ENCODE assay signal across 9 mouse cellular contexts in the genomic region with DNA sequence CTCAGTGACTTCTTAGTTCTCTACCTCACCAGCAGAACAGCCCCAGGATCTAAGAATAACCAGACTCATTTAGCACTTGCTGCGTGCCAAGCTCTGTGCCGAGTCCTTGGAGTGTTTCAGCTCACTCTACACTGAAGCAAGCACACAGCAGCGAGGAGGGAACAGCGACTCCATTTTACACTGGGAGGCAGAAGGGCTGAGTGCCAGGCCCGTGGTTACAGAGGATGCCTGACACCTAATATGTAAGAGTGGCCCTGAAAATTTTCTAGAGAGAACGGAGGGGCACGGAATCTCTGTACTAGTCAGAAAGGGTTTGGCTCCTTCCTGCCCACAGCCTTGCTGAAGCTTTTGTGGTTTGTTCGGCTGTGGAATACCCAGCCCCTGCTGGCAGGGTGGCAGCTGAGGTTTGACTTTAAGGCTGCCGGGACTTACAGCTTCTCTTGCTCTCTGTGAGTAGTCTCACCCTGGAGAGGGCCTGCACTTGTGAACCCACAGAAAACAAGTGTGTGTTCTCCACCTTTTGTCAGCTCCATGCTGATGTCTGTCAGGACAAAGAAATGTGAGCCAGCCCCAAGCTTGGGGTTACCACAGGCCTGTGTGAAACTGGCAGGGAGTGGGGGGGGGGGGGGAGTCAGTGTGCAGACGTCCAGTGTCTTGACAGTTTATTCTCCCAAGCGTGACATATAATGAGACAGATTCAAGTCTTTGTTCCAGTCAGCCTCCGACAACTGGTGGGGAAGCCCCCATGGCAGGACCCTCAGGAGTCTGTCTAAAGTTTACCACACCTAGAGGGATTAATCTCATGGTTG. TPM values are rescaled to one million over a fixed set of nuclear protein-coding genes. Genes with fewer than 3 reads are reported as not detected.
DNase-seq lines count a peak whose midpoint lies in the region; ATAC-seq lines count a peak whose summit lies in the region.
"Had no signal": no experiment of that assay in that cellular context is flagged by ENCODE, and none has a peak within 500 bp of the region (broad histone marks: within the 10 kb centered on the region; RNA-seq: fewer than 3 reads in every experiment).

No protein-coding gene starts in this region.

- H3K9ac ChIP-seq in heart, embryonic 12.5 days = peak overlapping the region; percentile 64
- peak overlapping the region; percentile 41; the same call in 1 of the 2 replicates for H3K9ac ChIP-seq in midbrain, embryonic 13.5 days (replicated peaks)

- no peaks in the 10 kb centered on the region for H3K9me3 ChIP-seq in heart, embryonic 12.5 days (replicated peaks)
- H3K9me3 ChIP-seq in midbrain, embryonic 13.5 days = no peaks in the 10 kb centered on the region
- H3K9me3 ChIP-seq: G1E had no signal

- no peaks in the 10 kb centered on the region for H3K36me3 ChIP-seq in heart, embryonic 12.5 days
- no peaks in the 10 kb centered on the region for H3K36me3 ChIP-seq in midbrain, embryonic 13.5 days
- H3K36me3 ChIP-seq: G1E had no signal

- H3K27ac ChIP-seq in heart, embryonic 12.5 days (ENCODE audit: poor library complexity, severe bottlenecking) = peak overlapping the region; percentile 86
- H3K27ac ChIP-seq in midbrain, embryonic 13.5 days = peak overlapping the region; percentile 90

- H3K4me1 ChIP-seq in heart, embryonic 12.5 days (replicated peaks) = peaks cover 75% of the 10 kb centered on the region
- H3K4me1 ChIP-seq in midbrain, embryonic 13.5 days (replicated peaks) = peaks cover 99% of the 10 kb centered on the region

- WGBS in heart, embryonic 12.5 days = 43% methylated on average over 12 of the region's 12 CpGs
- 32% methylated on average over 12 of the region's 12 CpGs for WGBS in midbrain, embryonic 13.5 days

- DNase-seq in frontal cortex, postnatal 25 days (ENCODE audit: low spot score in 2 of 2) = no peak
- peak; percentile 78 for DNase-seq in thymus, postnatal 25 days
- no peak for DNase-seq in spleen, postnatal 14 days (ENCODE audit: low spot score in 2 of 2)
- no peak for DNase-seq in adipocyte (ENCODE audit: low spot score)

- H3K27me3 ChIP-seq in heart, embryonic 12.5 days (replicated peaks) = 0 out of 2 replicates have a peak, but pooled peaks cover 7% of the 10 kb centered on the region
- H3K27me3 ChIP-seq in midbrain, embryonic 13.5 days = peaks cover 16% of the 10 kb centered on the region

- peak; percentile 82 for ATAC-seq in frontal cortex, adult (ENCODE audit: low TSS enrichment)
- peak; percentile 56 for ATAC-seq in activated CD4-positive, CD25-positive, alpha-beta regulatory T cell, adult 4 months
- no peak for ATAC-seq in heart, embryonic 12.5 days (ENCODE audit: insufficient number of reproducible peaks, low FRiP score)
- no peak for ATAC-seq in midbrain, embryonic 13.5 days

- peak overlapping the region; percentile 23; the same call in 1 of the 2 replicates for H3K4me2 ChIP-seq in heart, embryonic 12.5 days
- H3K4me2 ChIP-seq in midbrain, embryonic 13.5 days (replicated peaks) = 0 out of 2 replicates have a peak overlapping the region, but pooled peaks have one; percentile 6

- H3K4me3 ChIP-seq in heart, embryonic 12.5 days = no peak overlapping the region
- no peak overlapping the region for H3K4me3 ChIP-seq in midbrain, embryonic 13.5 days (replicated peaks)

RNA-seq across cellular contexts. Expression of gene Tpra1, which starts 37.4 kb away (rescaled TPM):
- 10 to 100 TPM; 43.6 to 57.7 TPM for polyA plus RNA-seq in activated CD4-positive, CD25-positive, alpha-beta regulatory T cell, adult 4 months (2017; shearing (Covaris generic))
- polyA plus RNA-seq in heart, embryonic 12.5 days (2016; fragmentation: Nextera tagmentation; extraction: Ambion mirVana) = 42.8 and 48.0 TPM in 2 replicates
- polyA plus RNA-seq in midbrain, embryonic 13.5 days (2015; fragmentation: Nextera tagmentation; extraction: Ambion mirVana) = 66.9 and 70.2 TPM in 2 replicates

RNA-seq across cellular contexts. Expression of gene Mcm2, which starts 40.9 kb away (rescaled TPM):
- 10 to 100 TPM; 27.0 to 41.8 TPM for polyA plus RNA-seq in activated CD4-positive, CD25-positive, alpha-beta regulatory T cell, adult 4 months (2017; shearing (Covaris generic))
- polyA plus RNA-seq in heart, embryonic 12.5 days (2016; fragmentation: Nextera tagmentation; extraction: Ambion mirVana) = 130 TPM in 2 replicates
- 66.2 and 71.9 TPM in 2 replicates for polyA plus RNA-seq in midbrain, embryonic 13.5 days (2015; fragmentation: Nextera tagmentation; extraction: Ambion mirVana)

Comparison
In these comparisons a context has a peak if more than half of its experiments do, and no peak if none do; other contexts are left out.
1. ATAC-seq: peak in frontal cortex, adult (single experiment) and activated CD4-positive, CD25-positive, alpha-beta regulatory T cell, adult 4 months (single experiment); none in heart, embryonic 12.5 days (single experiment) and midbrain, embryonic 13.5 days (single experiment).